Mouse (Mus musculus) gastrocnemius, adult 2 months (tissue): ENCODE measurements around the gene Dbi. TPM values are rescaled to one million over a fixed set of nuclear protein-coding genes. Genes with fewer than 3 reads are reported as not detected.
A peak's percentile ranks its signal among the peaks of the same experiment; 100 is the strongest.

Experiments used
- DNase-seq: peaks from one replicate; pipeline ENCODE4 v3.0.0; 2022
- H3K27ac ChIP-seq: fragments of 200-600 bp; 2 replicates; pipeline ENCODE4 v1.8.1; 2022; ENCODE audit warnings: mild to moderate bottlenecking
- H3K4me3 ChIP-seq: fragments of 200-600 bp; 2 replicates; pipeline ENCODE4 v1.8.1; 2022; ENCODE audit warnings: mild to moderate bottlenecking, moderate library complexity
- CTCF ChIP-seq: fragments of 200-600 bp; IDR thresholded peaks from 2 replicates; pipeline ENCODE4 v1.8.1; 2022; ENCODE audit warnings: antibody characterized with exemption, mild to moderate bottlenecking, moderate library complexity
- intact Hi-C: fragments of 180-260 bp; cut with DNase I; formaldehyde crosslinking; loops from one replicate; pipeline ENCODE4 v1.15.1; 2025
- total RNA-seq, 2 experiments: library from RNA; stranded (reverse); gene quantifications; 2 replicates each; pipeline ENCODE4 v1.2.3; 2021

The Dbi gene
- total RNA-seq, 2 experiments from 2014 or later = 109 to 173 TPM

GRCm38 (mm10) chr1:120073519-120074306 is 47.2 kb downstream of the Dbi start, which contains the start of gene Tmem37:
TSS of gene Tmem37 (minus strand) at chr1:120074074.
- Histone ChIP-seq H3K27ac (peak within 1 kb of the TSS; percentile 73), H3K4me3 (peak within 1 kb of the TSS; percentile 70)
- intact Hi-C loops = no loop called here
- DNase-seq = peak; percentile 84
- no peak for TF ChIP-seq CTCF

- TF ChIP-seq CTCF = no peak
Observed at GRCm38 (mm10) chr1:120072900-120073299, 48.0 kb downstream of the Dbi start.

GRCm38 (mm10) chr1:120071133-120071532 is 49.7 kb downstream of the Dbi start:
- intact Hi-C loops = no loop called here
- no peak overlapping the region for H3K27ac ChIP-seq
- TF ChIP-seq CTCF = no peak
- no peak overlapping the region for H3K4me3 ChIP-seq
- DNase-seq = no peak

More at GRCm38 (mm10) chr1:120072900-120073299, 48.0 kb downstream of the Dbi start:
- DNase-seq = peak; percentile 71
- Histone ChIP-seq H3K27ac (peak overlapping the region; percentile 73), H3K4me3 (peak overlapping the region; percentile 70)
- intact Hi-C loops = no loop called here

GRCm38 (mm10) chr1:120070168-120070567 is 50.7 kb downstream of the Dbi start:
- DNase-seq = no peak
- H3K27ac ChIP-seq = no peak overlapping the region
- no peak for TF ChIP-seq CTCF
- H3K4me3 ChIP-seq = no peak overlapping the region
- intact Hi-C loops = no loop called here

- intact Hi-C loops = no loop called here
- H3K27ac ChIP-seq = no peak overlapping the region
- TF ChIP-seq CTCF = no peak
- DNase-seq = no peak
- H3K4me3 ChIP-seq = no peak overlapping the region
Observed at GRCm38 (mm10) chr1:120069120-120069519, 51.8 kb downstream of the Dbi start.

GRCm38 (mm10) chr1:120066625-120067024 is 54.3 kb downstream of the Dbi start:
- Histone ChIP-seq H3K27ac (no peak overlapping the region), H3K4me3 (no peak overlapping the region)
- intact Hi-C loops = no loop called here
- no peak for TF ChIP-seq CTCF
- DNase-seq = no peak

GRCm38 (mm10) chr1:120066159-120066558 is 54.7 kb downstream of the Dbi start:
- Histone ChIP-seq H3K27ac (no peak overlapping the region), H3K4me3 (no peak overlapping the region)
- no peak for DNase-seq
- TF ChIP-seq CTCF = no peak
- intact Hi-C loops = no loop called here

GRCm38 (mm10) chr1:120064036-120064682 is 56.7 kb downstream of the Dbi start:
- intact Hi-C loops = no loop called here
- DNase-seq = no peak
- Histone ChIP-seq H3K4me3 (no peak overlapping the region), H3K27ac (no peak overlapping the region)
- no peak for TF ChIP-seq CTCF

Other genes with a start within 250 kb of the Dbi start
- 1 to 10 TPM; 6.1 to 7.8 TPM for gene Tmem177, start 207.9 kb downstream of the Dbi start, total RNA-seq
- gene Cfap221, start 123.8 kb downstream of the Dbi start, total RNA-seq = not detected
- 1 to 10 TPM; 2.0 to 2.1 TPM for gene Sctr, start 114.2 kb downstream of the Dbi start, total RNA-seq
- 10 to 100 TPM in 1 of 2 experiments, 1 to 10 TPM in 1; 9.3 to 12.8 TPM for gene Tmem37, start 47.0 kb downstream of the Dbi start, total RNA-seq
- gene 3110009E18Rik, start 109 bp upstream of the Dbi start, total RNA-seq = 1 to 10 TPM; 3.3 to 6.6 TPM
- 10 to 100 TPM; 16.0 to 22.1 TPM for gene Steap3, start 151.6 kb upstream of the Dbi start, total RNA-seq
- gene C1ql2, start 219.5 kb upstream of the Dbi start, total RNA-seq = not detected